Mouse (Mus musculus): ENCODE results near the gene Immp2l. TPM values are rescaled to one million over a fixed set of nuclear protein-coding genes. Genes with fewer than 3 reads are reported as not detected.

The Immp2l gene
- polyA plus RNA-seq, 1 experiment = 129 TPM

GRCm38 (mm10) chr12:41438446-41438845 is 414.6 kb downstream of the Immp2l start:
- Histone ChIP-seq H3K4me3 (ENCODE audit: insufficient read depth, low read depth, low read length) (no peak overlapping the region), H3K4me1 (ENCODE audit: control insufficient read depth, insufficient read depth, insufficient read length, low read length) (peaks cover 2% of the 10 kb centered on the region; the same call in 1 of the 2 replicates), H3K27ac (replicated peaks; ENCODE audit: low read depth, low read length) (no peak overlapping the region)

- H3K4me1 ChIP-seq (ENCODE audit: control insufficient read depth, insufficient read depth, insufficient read length, low read length) = no peaks in the 10 kb centered on the region
- H3K27ac ChIP-seq (replicated peaks; ENCODE audit: low read depth, low read length) = no peak overlapping the region
- no peak overlapping the region for H3K4me3 ChIP-seq (ENCODE audit: insufficient read depth, low read depth, low read length)
These were observed 444.6 kb downstream of the Immp2l start for GRCm38 (mm10) chr12:41468374-41468991.

GRCm38 (mm10) chr12:41469096-41469801 is 445.4 kb downstream of the Immp2l start:
- no peaks in the 10 kb centered on the region for H3K4me1 ChIP-seq (ENCODE audit: control insufficient read depth, insufficient read depth, insufficient read length, low read length)
- H3K4me3 ChIP-seq (ENCODE audit: insufficient read depth, low read depth, low read length) = no peak overlapping the region
- H3K27ac ChIP-seq (replicated peaks; ENCODE audit: low read depth, low read length) = no peak overlapping the region

GRCm38 (mm10) chr12:41481486-41481885 is 457.6 kb downstream of the Immp2l start:
- Histone ChIP-seq H3K4me1 (ENCODE audit: control insufficient read depth, insufficient read depth, insufficient read length, low read length) (peaks cover 3% of the 10 kb centered on the region; the same call in 1 of the 2 replicates), H3K27ac (replicated peaks; ENCODE audit: low read depth, low read length) (no peak overlapping the region), H3K4me3 (ENCODE audit: insufficient read depth, low read depth, low read length) (no peak overlapping the region)

GRCm38 (mm10) chr12:41483091-41483592 is 459.3 kb downstream of the Immp2l start:
- peaks cover 3% of the 10 kb centered on the region; the same call in 1 of the 2 replicates for H3K4me1 ChIP-seq (ENCODE audit: control insufficient read depth, insufficient read depth, insufficient read length, low read length)
- peak overlapping the region; percentile 43; the same call in 1 of the 2 replicates for H3K4me3 ChIP-seq (ENCODE audit: insufficient read depth, low read depth, low read length)
- H3K27ac ChIP-seq (replicated peaks; ENCODE audit: low read depth, low read length) = no peak overlapping the region

GRCm38 (mm10) chr12:41483593-41484451 is 459.9 kb downstream of the Immp2l start:
- H3K27ac ChIP-seq (replicated peaks; ENCODE audit: low read depth, low read length) = no peak overlapping the region
- peaks cover 3% of the 10 kb centered on the region; the same call in 1 of the 2 replicates for H3K4me1 ChIP-seq (ENCODE audit: control insufficient read depth, insufficient read depth, insufficient read length, low read length)
- H3K4me3 ChIP-seq (ENCODE audit: insufficient read depth, low read depth, low read length) = peak overlapping the region; percentile 43

GRCm38 (mm10) chr12:41484689-41485511 is 461.0 kb downstream of the Immp2l start:
- Histone ChIP-seq H3K4me1 (ENCODE audit: control insufficient read depth, insufficient read depth, insufficient read length, low read length) (peaks cover 3% of the 10 kb centered on the region; the same call in 1 of the 2 replicates), H3K4me3 (ENCODE audit: insufficient read depth, low read depth, low read length) (peak overlapping the region; percentile 20), H3K27ac (replicated peaks; ENCODE audit: low read depth, low read length) (no peak overlapping the region)

- Histone ChIP-seq H3K4me3 (ENCODE audit: insufficient read depth, low read depth, low read length) (peak overlapping the region; percentile 31; the same call in 1 of the 2 replicates), H3K4me1 (ENCODE audit: control insufficient read depth, insufficient read depth, insufficient read length, low read length) (peaks cover 3% of the 10 kb centered on the region; the same call in 1 of the 2 replicates), H3K27ac (replicated peaks; ENCODE audit: low read depth, low read length) (no peak overlapping the region)
These were observed 461.8 kb downstream of the Immp2l start for GRCm38 (mm10) chr12:41485512-41486215.

GRCm38 (mm10) chr12:41486331-41486730 is 462.4 kb downstream of the Immp2l start, which contains the start of gene Lrrn3:
Gene Lrrn3, minus strand, starts transcription at chr12:41486431.
- H3K4me1 ChIP-seq (ENCODE audit: control insufficient read depth, insufficient read depth, insufficient read length, low read length) = peaks cover 3% of the 10 kb centered on the region; the same call in 1 of the 2 replicates
- H3K4me3 ChIP-seq (ENCODE audit: insufficient read depth, low read depth, low read length) = peak within 1 kb of the TSS; percentile 31; the same call in 1 of the 2 replicates
- no peak within 1 kb of the TSS for H3K27ac ChIP-seq (replicated peaks; ENCODE audit: low read depth, low read length)

GRCm38 (mm10) chr12:41487005-41487404 is 463.1 kb downstream of the Immp2l start:
- peaks cover 3% of the 10 kb centered on the region; the same call in 1 of the 2 replicates for H3K4me1 ChIP-seq (ENCODE audit: control insufficient read depth, insufficient read depth, insufficient read length, low read length)
- no peak overlapping the region for H3K4me3 ChIP-seq (ENCODE audit: insufficient read depth, low read depth, low read length)
- no peak overlapping the region for H3K27ac ChIP-seq (replicated peaks; ENCODE audit: low read depth, low read length)

- H3K27ac ChIP-seq (replicated peaks; ENCODE audit: low read depth, low read length) = no peak overlapping the region
These were observed 470.7 kb downstream of the Immp2l start for GRCm38 (mm10) chr12:41494620-41495019.

GRCm38 (mm10) chr12:41500049-41500820 is 476.3 kb downstream of the Immp2l start:
- Histone ChIP-seq H3K27ac (replicated peaks; ENCODE audit: low read depth, low read length) (no peak overlapping the region), H3K4me3 (ENCODE audit: insufficient read depth, low read depth, low read length) (no peak overlapping the region), H3K4me1 (ENCODE audit: control insufficient read depth, insufficient read depth, insufficient read length, low read length) (no peaks in the 10 kb centered on the region)

More at GRCm38 (mm10) chr12:41494620-41495019, 470.7 kb downstream of the Immp2l start:
- H3K4me1 ChIP-seq (ENCODE audit: control insufficient read depth, insufficient read depth, insufficient read length, low read length) = no peaks in the 10 kb centered on the region
- no peak overlapping the region for H3K4me3 ChIP-seq (ENCODE audit: insufficient read depth, low read depth, low read length)

- H3K27ac ChIP-seq (replicated peaks; ENCODE audit: low read depth, low read length) = no peak overlapping the region
- H3K4me1 ChIP-seq (ENCODE audit: control insufficient read depth, insufficient read depth, insufficient read length, low read length) = no peaks in the 10 kb centered on the region
- H3K4me3 ChIP-seq (ENCODE audit: insufficient read depth, low read depth, low read length) = no peak overlapping the region
These were observed 484.7 kb downstream of the Immp2l start for GRCm38 (mm10) chr12:41508610-41509009.

All from brown adipose tissue, adult 24 weeks (tissue).